Comparison of ENCODE assay signal across 8 mouse cellular contexts in genomic region chr8:108717545-108717944, GRCm38 (mm10).
DNase-seq lines count a peak whose midpoint lies in the region; ATAC-seq and TF ChIP-seq lines count a peak whose summit lies in the region.
"Had no signal": no experiment of that assay in that cellular context is flagged by ENCODE, and none has a peak within 500 bp of the region (broad histone marks: within the 10 kb centered on the region; RNA-seq: fewer than 3 reads in every experiment).

No protein-coding gene starts in this region.

- TF ChIP-seq POLR2A in limb, embryonic 14.5 days (IDR thresholded peaks at IDR 0.05; ENCODE audit: borderline replicate concordance, extremely low read depth, insufficient read depth, insufficient read length): no peak
- no peak for TF ChIP-seq POLR2A in thymus, adult 2 months (IDR thresholded peaks at IDR 0.05; ENCODE audit: control insufficient read depth, extremely low read depth, insufficient read depth, low read length, poor library complexity)

- TF ChIP-seq EP300 in stomach, postnatal 0 days (optimal IDR thresholded peaks at IDR 0.05): no peak

- H3K4me2 ChIP-seq in lung, embryonic 15.5 days: peak overlapping the region; percentile 96
- H3K4me2 ChIP-seq in forebrain, embryonic 15.5 days (replicated peaks): peak overlapping the region; percentile 85; the same call in 1 of the 2 replicates
- H3K4me2 ChIP-seq in limb, embryonic 14.5 days (replicated peaks; ENCODE audit: low read depth, low read length, severe bottlenecking): peak overlapping the region; percentile 92
- peak overlapping the region; percentile 21; the same call in 1 of the 2 replicates for H3K4me2 ChIP-seq in stomach, postnatal 0 days (replicated peaks; ENCODE audit: low read depth)

- TF ChIP-seq CTCF in stomach, postnatal 0 days (IDR thresholded peaks at IDR 0.05; ENCODE audit: low read depth): no peak
- no peak for TF ChIP-seq CTCF in thymus, adult 2 months (IDR thresholded peaks at IDR 0.05; ENCODE audit: borderline replicate concordance, control insufficient read depth, extremely low read depth, insufficient read depth, low read length, poor library complexity)

- peaks cover 91% of the 10 kb centered on the region for H3K4me1 ChIP-seq in lung, embryonic 15.5 days
- peaks cover 52% of the 10 kb centered on the region for H3K4me1 ChIP-seq in forebrain, embryonic 15.5 days
- H3K4me1 ChIP-seq in limb, embryonic 14.5 days (ENCODE audit: control insufficient read depth, insufficient read depth, low read length): peaks cover 75% of the 10 kb centered on the region
- H3K4me1 ChIP-seq in stomach, postnatal 0 days (replicated peaks; ENCODE audit: control insufficient read depth, insufficient read depth): peaks cover 7% of the 10 kb centered on the region
- peaks cover 4% of the 10 kb centered on the region for H3K4me1 ChIP-seq in thymus, adult 2 months (replicated peaks; ENCODE audit: control insufficient read depth, insufficient read depth, low read length)

- no peaks in the 10 kb centered on the region for H3K27me3 ChIP-seq in lung, embryonic 15.5 days
- peaks cover 31% of the 10 kb centered on the region for H3K27me3 ChIP-seq in forebrain, embryonic 15.5 days
- no peaks in the 10 kb centered on the region for H3K27me3 ChIP-seq in limb, embryonic 14.5 days (ENCODE audit: control insufficient read depth, insufficient read depth, low read length)
- no peaks in the 10 kb centered on the region for H3K27me3 ChIP-seq in stomach, postnatal 0 days (ENCODE audit: control insufficient read depth, insufficient read depth, low read length)
- H3K27me3 ChIP-seq in thymus, adult 2 months (ENCODE audit: control insufficient read depth, insufficient read depth, low read length): peaks cover 8% of the 10 kb centered on the region; the same call in 1 of the 2 replicates

- no peaks in the 10 kb centered on the region for H3K9me3 ChIP-seq in lung, embryonic 15.5 days
- H3K9me3 ChIP-seq in forebrain, embryonic 15.5 days: no peaks in the 10 kb centered on the region
- H3K9me3 ChIP-seq in limb, embryonic 14.5 days (ENCODE audit: control insufficient read depth, low read length): no peaks in the 10 kb centered on the region
- H3K9me3 ChIP-seq in stomach, postnatal 0 days (ENCODE audit: control insufficient read depth, low read length): no peaks in the 10 kb centered on the region

- peak overlapping the region; percentile 98 for H3K27ac ChIP-seq in lung, embryonic 15.5 days
- no peak overlapping the region for H3K27ac ChIP-seq in forebrain, embryonic 15.5 days (replicated peaks)
- H3K27ac ChIP-seq in limb, embryonic 14.5 days (replicated peaks; ENCODE audit: low read depth, low read length): no peak overlapping the region; the same call in 1 of the 2 replicates
- H3K27ac ChIP-seq in stomach, postnatal 0 days (replicated peaks): peak overlapping the region; percentile 31; the same call in 1 of the 2 replicates
- no peak overlapping the region for H3K27ac ChIP-seq in thymus, adult 2 months (ENCODE audit: control insufficient read depth, insufficient read depth, low read length)
- H3K27ac ChIP-seq: macrophage had no signal

- no peaks in the 10 kb centered on the region for H3K36me3 ChIP-seq in lung, embryonic 15.5 days
- no peaks in the 10 kb centered on the region for H3K36me3 ChIP-seq in forebrain, embryonic 15.5 days
- no peaks in the 10 kb centered on the region for H3K36me3 ChIP-seq in limb, embryonic 14.5 days (ENCODE audit: control insufficient read depth, insufficient read depth, low read length)
- H3K36me3 ChIP-seq in stomach, postnatal 0 days (ENCODE audit: control insufficient read depth, insufficient read depth, low read length): no peaks in the 10 kb centered on the region
- H3K36me3 ChIP-seq in thymus, adult 2 months (ENCODE audit: control insufficient read depth, insufficient read depth, low read length): no peaks in the 10 kb centered on the region

- peak overlapping the region; percentile 6; the same call in 1 of the 2 replicates for H3K4me3 ChIP-seq in lung, embryonic 15.5 days
- H3K4me3 ChIP-seq in forebrain, embryonic 15.5 days: peak overlapping the region; percentile 9; the same call in 1 of the 2 replicates
- peak overlapping the region; percentile 80 for H3K4me3 ChIP-seq in limb, embryonic 14.5 days (replicated peaks; ENCODE audit: low read length)
- H3K4me3 ChIP-seq in stomach, postnatal 0 days (ENCODE audit: low read depth, low read length): no peak overlapping the region
- H3K4me3 ChIP-seq in thymus, adult 2 months (ENCODE audit: control insufficient read depth, insufficient read depth, low read length): no peak overlapping the region

- no peak for ATAC-seq in lung, embryonic 15.5 days (ENCODE audit: borderline replicate concordance, extremely low read depth, low FRiP score, low TSS enrichment)
- no peak for ATAC-seq in forebrain, embryonic 15.5 days (replicated peaks)
- no peak for ATAC-seq in limb, embryonic 14.5 days (ENCODE audit: low FRiP score, low read depth)
- ATAC-seq in stomach, postnatal 0 days (ENCODE audit: low FRiP score, low TSS enrichment): no peak

- WGBS in lung, embryonic 15.5 days: 38% methylated on average over 8 of the region's 8 CpGs
- WGBS in forebrain, embryonic 15.5 days: 28% methylated on average over 8 of the region's 8 CpGs
- WGBS in limb, embryonic 14.5 days: 21% methylated on average over 8 of the region's 8 CpGs
- WGBS in stomach, postnatal 0 days: 41% methylated on average over 8 of the region's 8 CpGs
- 92% methylated on average over 8 of the region's 8 CpGs for WGBS in thymus, adult 2 months

- no peak for DNase-seq in lung, postnatal 36 days
- no peak for DNase-seq in limb, embryonic 14.5 days (ENCODE audit: low spot score)
- no peak for DNase-seq in stomach, postnatal 0 days (ENCODE audit: low spot score)
- no peak for DNase-seq in frontal cortex, postnatal 14 days (ENCODE audit: low spot score in 2 of 2)
- no peak for DNase-seq in thymus, adult 2 months

- no peak overlapping the region for H3K9ac ChIP-seq in lung, embryonic 15.5 days
- no peak overlapping the region for H3K9ac ChIP-seq in forebrain, embryonic 15.5 days (replicated peaks)
- peak overlapping the region; percentile 94 for H3K9ac ChIP-seq in limb, embryonic 14.5 days (ENCODE audit: low read depth, low read length, severe bottlenecking)
- H3K9ac ChIP-seq in stomach, postnatal 0 days (ENCODE audit: low read length): no peak overlapping the region

Comparison
In these comparisons a context has a peak if more than half of its experiments do, and no peak if none do; other contexts are left out.
1. H3K27ac ChIP-seq: peak in lung, embryonic 15.5 days (single experiment) and stomach, postnatal 0 days (single experiment); none in forebrain, embryonic 15.5 days (single experiment), limb, embryonic 14.5 days (single experiment) and thymus, adult 2 months (single experiment).
2. H3K4me2 ChIP-seq: peak in every context shown above with its lines; median percentile 96 in lung, embryonic 15.5 days; 92 in limb, embryonic 14.5 days; 85 in forebrain, embryonic 15.5 days; 21 in stomach, postnatal 0 days.
3. H3K4me3 ChIP-seq: peak in lung, embryonic 15.5 days (single experiment), forebrain, embryonic 15.5 days (single experiment) and limb, embryonic 14.5 days (single experiment); none in stomach, postnatal 0 days (single experiment) and thymus, adult 2 months (single experiment).